Mouse (Mus musculus) gastrocnemius, postnatal 14 days (tissue): ENCODE results near the gene Pa2g4. TPM values are rescaled to one million over a fixed set of nuclear protein-coding genes. Genes with fewer than 3 reads are reported as not detected.
"Not testable (repeated sequence)": the region's sequence is repeated elsewhere in the genome, so short reads cannot be mapped to it uniquely, and the experiment has no call there.

Experiments
- DNase-seq: peaks from one replicate; pipeline ENCODE4 v3.0.0; 2021; ENCODE audit warnings: mixed read lengths
- intact Hi-C: fragments of 180-260 bp; cut with DNase I; formaldehyde crosslinking; loops from one replicate; pipeline ENCODE4 v1.15.1; 2025; ENCODE audit warnings: low total_unique reads
- long read RNA-seq, 2 experiments: library from polyadenylated mRNA; stranded (forward); transcript quantifications; one replicate each; pipeline ENCODE4 v2.0.0; 2021
- total RNA-seq, 2 experiments: library from RNA; stranded (reverse); gene quantifications; 2 replicates each; pipeline ENCODE4 v1.2.3; 2021

The Pa2g4 gene
- 10 to 100 TPM; 50.2 to 54.0 TPM for total RNA-seq
- long read RNA-seq, experiment 1, transcript Pa2g4-201 (12 exons, 2,432 nt) = major isoform, 47 of 49 reads
- long read RNA-seq, experiment 1, partial matches to known transcripts = 2 of 49 reads
- long read RNA-seq, experiment 1, other reads (novel, unspliced or antisense) = 0 of 49 reads
- long read RNA-seq, experiment 2, transcript Pa2g4-201 (12 exons, 2,432 nt) = major isoform, 65 of 66 reads
- long read RNA-seq, experiment 2, partial matches to known transcripts = 1 of 66 reads
- long read RNA-seq, experiment 2, other reads (novel, unspliced or antisense) = 0 of 66 reads

DNA sequence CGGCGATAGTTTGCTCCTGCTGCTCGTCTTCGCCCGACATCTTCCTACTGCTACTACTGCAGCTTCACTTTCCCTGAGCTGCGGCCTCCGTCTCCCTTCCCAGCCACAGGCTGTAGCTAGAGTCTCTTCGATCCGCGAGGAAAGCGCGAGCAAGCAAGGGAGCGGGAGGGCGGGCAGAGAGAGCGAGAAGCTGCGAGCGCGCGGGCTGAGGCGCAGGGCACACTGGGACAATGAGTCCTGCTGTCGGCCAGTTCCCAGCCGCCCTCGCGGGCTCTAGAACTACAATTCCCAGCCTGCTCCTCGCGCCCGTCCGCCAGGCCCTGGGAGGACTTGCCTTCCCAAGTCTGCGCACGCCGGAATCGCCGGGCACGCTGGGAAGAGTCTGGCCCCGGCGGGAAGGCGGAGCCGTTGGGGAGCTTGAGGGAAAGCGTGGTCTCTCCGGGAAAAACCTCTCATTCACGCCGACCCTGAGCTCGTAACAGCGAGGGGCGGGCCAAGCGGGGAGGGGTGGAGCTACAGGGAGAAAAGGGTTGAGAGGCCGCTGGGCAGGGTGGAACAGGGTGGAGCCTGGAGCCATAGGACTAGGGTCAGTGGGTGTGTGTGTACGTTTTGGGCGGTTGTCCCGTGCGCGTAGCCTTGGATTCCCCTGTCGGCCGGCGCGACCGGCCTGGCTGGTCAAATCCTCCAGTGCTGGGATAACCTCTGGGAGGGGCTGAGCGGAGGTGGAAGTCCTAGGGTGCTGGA lies at the start of gene Pa2g4:
TSS of gene Pa2g4 (minus strand) at position 200 of the 744 bp plus-strand sequence.
- intact Hi-C loops = loop anchor here (10.0 kb wide), 1 partner anchor 109 kb away; the partner anchor contains the start of gene Suox
- peak; percentile 99 for DNase-seq

DNA sequence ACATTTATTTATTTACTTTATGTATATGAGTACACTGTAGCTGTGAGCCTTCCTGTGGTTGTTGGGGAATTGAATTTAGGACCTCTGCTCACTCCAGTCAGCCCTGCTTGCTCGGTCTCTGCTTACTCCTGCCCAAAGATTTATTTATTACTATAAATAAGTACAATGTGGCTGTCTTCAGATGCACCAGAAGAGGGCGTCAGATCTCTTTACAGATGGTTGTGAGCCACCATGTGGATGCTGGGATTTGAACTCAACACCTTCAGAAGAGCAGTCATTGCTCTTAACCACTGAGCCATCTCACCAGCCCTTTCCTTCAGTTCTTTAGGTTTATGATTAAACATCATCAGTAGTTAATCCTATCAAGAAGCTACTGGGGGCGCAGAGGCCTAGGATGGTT lies 49.1 kb upstream of the Pa2g4 start:
- no peak for DNase-seq
- intact Hi-C loops = loop anchor here (5.0 kb wide), 1 partner anchor 58 kb away; no protein-coding TSS in a partner anchor

GRCm38 (mm10) chr10:128613820-128614219 lies 48.0 kb upstream of the Pa2g4 start:
- intact Hi-C loops = loop anchor here (5.0 kb wide), 1 partner anchor 57 kb away; no protein-coding TSS in a partner anchor
- not testable (repeated sequence) for DNase-seq

DNA sequence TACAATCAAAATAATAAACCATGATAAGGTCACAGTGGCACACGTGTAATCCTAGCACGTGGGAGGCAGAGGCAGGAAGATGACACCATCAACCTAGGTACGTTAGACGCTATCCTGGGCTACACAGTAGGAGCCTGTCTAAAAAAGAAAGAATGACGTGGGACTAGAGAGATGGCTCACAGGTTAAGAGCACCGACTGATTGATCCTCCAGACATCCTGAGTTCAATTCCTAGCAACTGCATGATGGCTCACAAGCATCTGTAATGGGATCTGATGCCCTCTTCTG lies 47.3 kb upstream of the Pa2g4 start:
- no peak for DNase-seq
- intact Hi-C loops = loop anchor here (5.0 kb wide), 1 partner anchor 56 kb away; no protein-coding TSS in a partner anchor

DNA sequence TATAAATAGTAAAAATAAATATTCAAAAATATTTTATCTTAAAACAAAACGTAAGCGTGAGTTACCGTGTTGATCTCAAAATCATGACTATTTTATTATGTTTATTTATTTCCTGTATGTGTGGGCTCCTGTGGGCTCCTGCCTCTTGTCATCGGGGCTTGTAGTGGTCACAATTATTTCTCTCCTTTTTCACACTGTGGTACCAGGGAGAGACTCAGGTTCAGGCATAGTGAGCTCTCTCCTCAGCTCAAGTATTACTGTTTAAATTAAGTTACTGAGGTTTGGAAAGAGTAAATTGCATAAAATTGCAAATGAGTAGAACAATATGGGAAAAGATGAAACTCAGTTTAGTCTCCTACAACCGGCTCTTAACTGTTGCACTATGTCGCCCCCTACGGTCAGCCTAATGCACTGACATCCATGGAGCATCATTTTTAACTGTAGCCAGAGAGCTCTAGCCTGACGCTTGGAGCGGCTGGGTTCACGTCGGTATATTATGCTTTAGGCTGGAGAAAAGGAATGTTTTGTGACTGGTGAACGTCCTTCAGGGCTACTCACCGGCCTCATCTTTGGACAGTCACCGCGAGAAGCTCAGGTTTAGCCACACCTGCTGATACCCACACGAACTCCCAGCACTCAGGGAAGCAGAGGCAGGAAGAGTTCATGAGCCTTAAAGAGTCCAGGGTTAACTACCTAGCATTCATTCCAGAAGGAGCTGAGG lies 46.8 kb upstream of the Pa2g4 start:
- DNase-seq = peak; percentile 72
- intact Hi-C loops = loop anchor here (5.0 kb wide), 1 partner anchor 55 kb away; no protein-coding TSS in a partner anchor

GRCm38 (mm10) chr10:128606483-128606882 lies 40.7 kb upstream of the Pa2g4 start:
- intact Hi-C loops = no loop called here
- no peak for DNase-seq

DNA sequence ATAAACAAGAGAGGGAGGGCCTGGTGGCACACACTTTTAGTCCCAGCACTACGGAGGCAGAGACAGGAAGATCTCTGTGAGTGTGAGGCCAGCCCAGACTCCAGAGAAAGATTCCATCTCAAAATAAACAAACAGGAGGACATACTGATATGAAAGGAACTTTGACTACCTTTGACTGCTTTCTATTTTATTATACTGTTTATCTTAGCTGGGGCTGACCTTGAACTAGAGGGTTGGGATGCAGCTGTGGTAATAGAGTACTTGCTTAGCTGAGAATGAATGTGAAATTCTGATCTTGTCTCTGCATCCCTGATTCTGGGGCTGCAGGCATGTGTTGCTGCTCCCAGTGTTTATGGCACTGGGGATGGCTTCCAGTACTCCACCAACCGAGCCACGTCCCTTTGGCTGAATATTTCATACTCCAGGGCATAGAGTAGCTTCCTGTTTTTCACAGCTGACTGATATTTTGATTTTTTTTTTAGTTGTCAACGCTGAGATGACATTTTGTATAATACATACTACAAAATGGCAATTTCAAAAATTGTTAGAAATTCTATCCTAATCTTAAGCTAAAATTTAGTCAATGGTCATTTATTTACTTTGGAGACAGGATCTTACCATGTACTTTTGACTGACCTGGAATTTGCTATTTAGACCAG lies 36.8 kb upstream of the Pa2g4 start:
- intact Hi-C loops = no loop called here
- no peak for DNase-seq

GRCm38 (mm10) chr10:128601499-128601898 lies 35.7 kb upstream of the Pa2g4 start:
- no peak for DNase-seq
- intact Hi-C loops = no loop called here

DNA sequence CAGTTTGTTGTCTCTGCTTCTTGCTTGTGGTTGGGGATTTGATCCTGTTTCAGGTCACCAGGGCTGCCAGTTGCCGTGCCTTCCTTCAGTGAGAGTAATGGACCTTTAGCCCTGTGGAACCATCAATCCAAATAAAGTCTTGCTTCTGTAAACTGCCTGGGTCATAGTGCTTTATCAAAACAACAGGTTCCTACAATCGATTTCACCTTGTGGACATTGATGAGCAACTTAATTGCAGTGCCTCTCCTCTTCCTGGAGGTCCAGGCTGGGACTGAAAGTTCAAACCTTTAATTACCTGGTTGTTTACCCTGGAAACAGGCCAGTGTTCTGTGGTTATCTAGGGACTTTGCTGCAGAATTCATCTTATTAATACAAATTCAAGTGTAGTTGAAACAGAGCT lies 32.7 kb upstream of the Pa2g4 start:
- intact Hi-C loops = no loop called here
- DNase-seq = no peak

DNA sequence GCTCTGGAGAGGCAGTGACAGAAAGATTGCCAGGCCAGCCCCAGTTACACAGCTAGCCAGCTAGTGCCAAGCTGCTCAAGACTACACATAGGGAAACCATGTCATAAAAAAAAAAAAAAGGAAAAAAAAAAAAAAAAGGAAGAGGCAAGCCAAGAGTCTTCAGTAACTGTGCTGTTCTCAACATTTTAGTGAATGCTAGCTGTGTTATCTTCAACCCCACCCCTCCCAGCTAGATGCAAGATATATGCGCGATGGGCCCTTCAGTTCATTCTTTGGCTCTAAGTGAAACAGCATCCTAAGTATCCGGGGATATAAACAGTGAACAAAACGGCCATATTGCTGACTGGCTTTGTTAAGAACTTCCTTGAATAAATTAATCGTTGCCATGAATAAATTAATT lies 27.0 kb upstream of the Pa2g4 start:
- DNase-seq = no peak
- intact Hi-C loops = no loop called here

DNA sequence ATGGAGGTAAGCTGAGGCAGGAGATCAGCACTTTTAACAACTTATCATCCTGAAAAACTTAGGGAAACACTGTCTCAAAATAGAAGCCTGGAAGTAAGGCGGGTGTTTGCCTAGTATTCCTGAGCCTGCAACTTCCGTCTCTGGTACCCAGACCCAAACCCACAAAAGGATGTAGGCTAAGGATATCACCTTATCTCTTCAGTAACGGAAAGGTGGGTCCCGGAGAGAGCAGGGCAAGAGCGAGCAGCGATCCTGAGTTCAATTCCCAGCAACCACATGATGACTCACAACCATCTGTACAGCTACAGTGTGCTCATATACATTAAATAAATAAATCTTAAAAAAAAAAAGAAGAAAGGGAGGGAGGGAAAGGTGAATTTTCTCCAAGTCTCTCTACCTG lies 25.6 kb upstream of the Pa2g4 start:
- DNase-seq = no peak
- intact Hi-C loops = no loop called here

DNA sequence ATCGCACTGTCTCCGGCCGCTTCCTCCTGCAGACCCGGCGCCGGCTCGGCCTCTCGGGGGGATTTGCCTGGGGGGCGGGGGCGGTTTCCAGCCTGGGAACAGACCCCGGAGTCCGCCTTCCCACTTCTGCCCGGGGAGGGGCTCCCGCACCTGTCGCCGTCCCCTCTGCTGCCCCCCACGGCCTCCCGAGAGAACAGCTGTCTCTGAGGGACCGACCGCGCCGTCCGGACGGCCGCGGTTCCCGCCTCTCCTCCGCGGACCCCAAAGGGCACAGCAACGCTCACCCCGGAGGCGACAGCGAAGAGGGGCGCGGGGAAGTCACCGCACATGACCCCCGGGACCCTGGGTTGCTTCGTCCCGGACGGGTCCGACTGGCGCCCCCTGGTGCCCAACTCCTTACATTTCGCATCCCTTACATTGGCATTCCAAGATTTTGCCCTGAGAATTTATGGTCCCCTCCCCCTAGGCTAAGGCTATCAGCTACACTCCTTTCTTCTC lies 24.5 kb upstream of the Pa2g4 start:
- DNase-seq = peak; percentile 48
- intact Hi-C loops = no loop called here

GRCm38 (mm10) chr10:128589464-128590192 lies 23.8 kb upstream of the Pa2g4 start, which contains the start of gene Erbb3:
Gene Erbb3, minus strand, starts transcription at chr10:128589652.
- peak; percentile 54 for DNase-seq
- intact Hi-C loops = no loop called here

DNA sequence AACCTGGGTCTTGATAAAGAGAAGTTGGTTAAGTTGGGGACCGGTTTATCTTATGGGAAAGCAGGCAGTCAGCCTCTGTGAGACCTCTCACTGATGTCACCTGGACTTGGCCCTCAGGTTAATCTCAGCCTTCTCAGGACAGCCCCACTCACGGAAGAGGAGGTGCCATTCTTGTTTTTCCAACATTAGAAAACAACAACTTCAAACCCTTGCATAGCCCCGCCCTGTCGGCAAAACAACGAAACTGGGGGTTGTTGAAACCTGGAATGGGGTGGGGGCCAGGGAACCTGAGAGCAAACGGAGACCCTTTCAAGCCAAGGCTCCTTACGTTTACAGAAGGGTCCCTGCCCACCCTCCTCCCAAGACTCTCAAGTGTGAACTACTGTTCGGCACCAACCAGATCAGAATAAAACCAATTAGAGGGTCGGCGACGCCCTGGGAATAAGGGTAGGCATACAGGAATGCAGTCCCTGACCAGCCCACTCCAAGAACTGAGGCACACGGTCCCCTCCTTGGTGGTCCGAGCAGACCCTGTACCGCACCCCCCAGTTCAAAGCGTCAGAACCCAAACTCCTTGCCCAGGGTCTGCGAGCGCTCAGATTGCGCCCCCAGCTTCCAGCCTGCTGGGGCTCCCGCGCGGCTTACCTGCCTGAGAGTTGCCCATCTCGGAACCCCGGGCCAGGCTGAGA lies 23.1 kb upstream of the Pa2g4 start:
- intact Hi-C loops = no loop called here
- no peak for DNase-seq

DNA sequence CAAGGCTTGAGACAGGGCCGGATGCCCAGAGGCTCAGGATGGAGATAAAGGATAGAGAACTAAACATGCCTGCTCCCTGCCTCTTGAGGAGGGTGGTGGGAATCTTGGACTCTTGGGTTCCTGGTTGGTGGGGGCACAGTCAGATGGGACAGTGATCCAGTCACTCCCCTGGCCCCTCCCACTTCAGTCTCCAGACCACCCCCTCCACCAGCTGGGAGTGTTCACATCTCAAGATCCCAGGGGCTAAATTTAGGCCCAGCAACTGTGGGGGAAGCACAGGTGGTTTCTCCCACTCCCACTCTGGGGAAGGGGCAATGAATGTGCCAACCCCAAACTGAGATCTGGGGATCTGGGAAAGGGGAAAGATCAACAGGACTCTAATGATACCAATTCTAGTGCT lies 22.3 kb upstream of the Pa2g4 start:
- DNase-seq = no peak
- intact Hi-C loops = no loop called here

- intact Hi-C loops = no loop called here
Measured at GRCm38 (mm10) chr10:128587697-128588096, 21.9 kb upstream of the Pa2g4 start.

DNA sequence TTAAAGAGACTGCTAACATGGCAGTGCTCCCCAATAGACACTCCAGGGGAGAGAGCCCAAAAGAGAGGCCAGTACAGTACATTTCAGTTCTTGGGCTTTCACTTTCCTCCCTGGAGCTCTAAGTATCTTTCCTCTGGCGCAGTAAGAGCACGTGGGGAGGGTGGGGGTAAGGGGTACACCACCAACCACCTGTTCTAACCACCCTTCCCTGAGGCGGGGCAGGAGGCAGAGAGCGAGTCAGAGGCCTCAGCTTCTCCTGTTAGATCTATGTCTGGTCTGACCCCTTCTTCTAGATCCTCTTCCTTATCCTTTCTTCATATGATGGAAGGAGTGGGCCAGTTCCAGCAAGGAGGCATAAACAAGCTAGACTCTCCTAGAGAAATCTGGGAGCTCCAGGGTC lies 21.3 kb upstream of the Pa2g4 start:
- no peak for DNase-seq
- intact Hi-C loops = no loop called here

More at GRCm38 (mm10) chr10:128587697-128588096, 21.9 kb upstream of the Pa2g4 start:
- no peak for DNase-seq

DNA sequence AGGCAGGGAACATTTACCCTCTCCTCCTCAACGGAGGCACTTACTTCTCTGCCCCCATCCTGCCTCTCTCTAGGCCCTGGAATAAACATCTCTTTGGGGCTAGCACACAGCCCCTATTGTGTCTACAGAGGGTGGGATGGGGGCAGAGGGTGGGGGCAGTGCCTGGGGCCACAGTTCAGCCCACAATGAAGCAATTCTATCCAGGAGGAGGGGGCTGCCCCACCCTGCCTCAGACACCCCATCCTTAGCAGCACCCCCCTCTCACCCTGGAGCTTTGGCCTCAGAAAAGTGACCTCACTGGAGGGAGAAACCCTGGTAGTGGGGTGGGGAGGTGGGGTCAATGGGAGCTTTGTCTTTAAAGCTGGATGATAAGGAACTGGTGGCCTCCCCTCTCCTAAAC lies 20.8 kb upstream of the Pa2g4 start:
- no peak for DNase-seq
- intact Hi-C loops = no loop called here
